In genomic region chr9:44652027-44652426, GRCm38 (mm10) we compare ENCODE assay signal across 8 mouse cellular contexts. TPM values are rescaled to one million over a fixed set of nuclear protein-coding genes. Genes with fewer than 3 reads are reported as not detected.
DNase-seq lines count a peak whose midpoint lies in the region; ATAC-seq and TF ChIP-seq lines count a peak whose summit lies in the region.

No protein-coding gene starts in this region.

- H3K9ac ChIP-seq in heart, embryonic 15.5 days: no peak overlapping the region
- no peak overlapping the region for H3K9ac ChIP-seq in liver, embryonic 14.5 days (replicated peaks)
- H3K9ac ChIP-seq in neural tube, embryonic 11.5 days (ENCODE audit: low read length): no peak overlapping the region

- H3K27me3 ChIP-seq in heart, embryonic 15.5 days: no peaks in the 10 kb centered on the region
- H3K27me3 ChIP-seq in liver, embryonic 14.5 days (ENCODE audit: control insufficient read depth, insufficient read depth, low read length): no peaks in the 10 kb centered on the region
- no peaks in the 10 kb centered on the region for H3K27me3 ChIP-seq in neural tube, embryonic 11.5 days (ENCODE audit: control insufficient read depth, insufficient read depth, low read length)

- no peak overlapping the region for H3K4me2 ChIP-seq in heart, embryonic 15.5 days
- no peak overlapping the region for H3K4me2 ChIP-seq in liver, embryonic 14.5 days (ENCODE audit: low read depth)
- no peak overlapping the region for H3K4me2 ChIP-seq in neural tube, embryonic 11.5 days (ENCODE audit: low read depth)

- 8% methylated on average over 8 of the region's 8 CpGs for WGBS in heart, embryonic 15.5 days
- WGBS in liver, embryonic 14.5 days (ENCODE audit: insufficient replicate concordance): 6% methylated on average over 8 of the region's 8 CpGs
- WGBS in neural tube, embryonic 11.5 days: 12% methylated on average over 8 of the region's 8 CpGs

- H3K4me3 ChIP-seq in embryonic fibroblast, embryonic 13.5 days (ENCODE audit: insufficient read depth, low read length): no peak overlapping the region
- H3K4me3 ChIP-seq in heart, embryonic 15.5 days: no peak overlapping the region
- no peak overlapping the region for H3K4me3 ChIP-seq in liver, embryonic 14.5 days (ENCODE audit: insufficient read depth in 1 of 2, low read depth in 2 of 2, low read length in 2 of 2)
- no peak overlapping the region for H3K4me3 ChIP-seq in neural tube, embryonic 11.5 days (ENCODE audit: low read depth, low read length)

- H3K27ac ChIP-seq in embryonic fibroblast, embryonic 13.5 days (ENCODE audit: insufficient read depth, low read length): no peak overlapping the region
- no peak overlapping the region for H3K27ac ChIP-seq in heart, embryonic 15.5 days
- no peak overlapping the region for H3K27ac ChIP-seq in liver, embryonic 14.5 days
- H3K27ac ChIP-seq in neural tube, embryonic 11.5 days (ENCODE audit: low read depth, low read length): no peak overlapping the region

- peak; percentile 65 for ATAC-seq in heart, embryonic 15.5 days (replicated peaks; ENCODE audit: insufficient number of reproducible peaks, insufficient read depth, low FRiP score, low read depth)
- no peak; the same call in 1 of the 2 replicates for ATAC-seq in liver, embryonic 14.5 days (ENCODE audit: insufficient read depth)
- peak; percentile 35; the same call in 1 of the 2 replicates for ATAC-seq in neural tube, embryonic 11.5 days (ENCODE audit: insufficient read depth, low FRiP score, low TSS enrichment)

- H3K36me3 ChIP-seq in heart, embryonic 15.5 days: no peaks in the 10 kb centered on the region
- no peaks in the 10 kb centered on the region for H3K36me3 ChIP-seq in liver, embryonic 14.5 days (replicated peaks; ENCODE audit: control insufficient read depth, insufficient read depth, low read depth)
- no peaks in the 10 kb centered on the region for H3K36me3 ChIP-seq in neural tube, embryonic 11.5 days (ENCODE audit: control insufficient read depth, insufficient read depth, low read length)

- no peak for TF ChIP-seq EP300 in liver, embryonic 14.5 days (IDR thresholded peaks at IDR 0.05; ENCODE audit: low read depth)

- no peaks in the 10 kb centered on the region for H3K4me1 ChIP-seq in embryonic fibroblast, embryonic 13.5 days (ENCODE audit: control insufficient read depth, insufficient read depth, low read length)
- H3K4me1 ChIP-seq in heart, embryonic 15.5 days (replicated peaks): peaks cover 4% of the 10 kb centered on the region; the same call in 1 of the 2 replicates
- H3K4me1 ChIP-seq in liver, embryonic 14.5 days (replicated peaks; ENCODE audit: control insufficient read depth in 2 of 2, insufficient read depth in 2 of 2, low read length in 1 of 2): peaks cover 0 to 1% of the 10 kb centered on the region in 2 experiments; a peak in 2 of 4 replicates
- no peaks in the 10 kb centered on the region for H3K4me1 ChIP-seq in neural tube, embryonic 11.5 days (ENCODE audit: control insufficient read depth, insufficient read depth, low read length)

- peak; percentile 76 for DNase-seq in CD4-positive helper T cell, adult 2 months (ENCODE audit: low read depth, low spot score)
- peak; percentile 44 to 57 for DNase-seq in adrenal gland, postnatal 4 days (ENCODE audit: low spot score in 2 of 2)
- DNase-seq in kidney, postnatal 10 days: peak; percentile 89
- peak in 1 of 3 experiments; percentile 29 for DNase-seq in liver, embryonic 14.5 days (ENCODE audit: low read depth in 3 of 3, low spot score in 3 of 3)
- DNase-seq in neural tube, embryonic 11.5 days (ENCODE audit: low spot score): peak; percentile 76
- peak; percentile 43 to 54 for DNase-seq in thymus, adult 18-20 months

- peak; percentile 73 for TF ChIP-seq CTCF in embryonic fibroblast, embryonic 13.5 days (IDR thresholded peaks at IDR 0.05; ENCODE audit: borderline replicate concordance, insufficient read depth, low read length)
- peak; percentile 90 for TF ChIP-seq CTCF in liver, embryonic 14.5 days (IDR thresholded peaks at IDR 0.05; ENCODE audit: low read depth)

- H3K9me3 ChIP-seq in heart, embryonic 15.5 days (replicated peaks): no peaks in the 10 kb centered on the region
- no peaks in the 10 kb centered on the region for H3K9me3 ChIP-seq in liver, embryonic 14.5 days (ENCODE audit: control insufficient read depth, low read length)
- H3K9me3 ChIP-seq in neural tube, embryonic 11.5 days (ENCODE audit: control insufficient read depth, low read length): no peaks in the 10 kb centered on the region

- no peak for TF ChIP-seq POLR2A in embryonic fibroblast, embryonic 13.5 days (IDR thresholded peaks at IDR 0.05; ENCODE audit: low read depth, low read length)

RNA-seq across cellular contexts. Expression of gene Treh, which starts 21.0 kb away (rescaled TPM):
- total RNA-seq in adrenal gland, postnatal 4 days (2021): not detected
- not detected in 2 replicates for polyA plus RNA-seq in embryonic fibroblast, embryonic 13.5 days (2011; ENCODE audit: insufficient read length, low read depth, missing spikeins)
- polyA plus RNA-seq in heart, embryonic 15.5 days (2015; fragmentation: Nextera tagmentation; extraction: Ambion mirVana): not detected in 2 replicates
- polyA plus RNA-seq in liver, embryonic 14.5 days (2012; rRNA removed): not detected in 2 replicates
- polyA plus RNA-seq in liver, embryonic 14.5 days (2014; fragmentation: Nextera tagmentation; extraction: Ambion mirVana): not detected in 2 replicates
- polyA plus RNA-seq in neural tube, embryonic 11.5 days (2014; fragmentation: Nextera tagmentation; extraction: Ambion mirVana): not detected in 2 replicates

RNA-seq across cellular contexts. Expression of gene Ddx6, which starts 47.3 kb away (rescaled TPM):
- total RNA-seq in adrenal gland, postnatal 4 days (2021): 100 to 1,000 TPM; 146 to 157 TPM
- 164 TPM in 2 replicates for polyA plus RNA-seq in embryonic fibroblast, embryonic 13.5 days (2011; ENCODE audit: insufficient read length, low read depth, missing spikeins)
- polyA plus RNA-seq in heart, embryonic 15.5 days (2015; fragmentation: Nextera tagmentation; extraction: Ambion mirVana): 10.7 and 10.9 TPM in 2 replicates
- 6.4 and 9.4 TPM in 2 replicates for polyA plus RNA-seq in liver, embryonic 14.5 days (2012; rRNA removed)
- polyA plus RNA-seq in liver, embryonic 14.5 days (2014; fragmentation: Nextera tagmentation; extraction: Ambion mirVana): 4.4 and 4.9 TPM in 2 replicates
- 11.6 and 11.9 TPM in 2 replicates for polyA plus RNA-seq in neural tube, embryonic 11.5 days (2014; fragmentation: Nextera tagmentation; extraction: Ambion mirVana)

Comparison
In these comparisons a context has a peak if more than half of its experiments do, and no peak if none do; other contexts are left out.
1. RNA of gene Ddx6, which starts 47.3 kb away (polyA plus RNA-seq): 164 TPM in embryonic fibroblast, embryonic 13.5 days; 11.6 to 11.9 TPM in neural tube, embryonic 11.5 days, 10.7 to 10.9 TPM in heart, embryonic 15.5 days and 4.4 to 9.4 TPM in liver, embryonic 14.5 days; every median in the first group is over 10 times any median in the second.